Mouse (Mus musculus) heart, embryonic 11.5 days (tissue): ENCODE measurements around the gene Trim2. TPM values are rescaled to one million over a fixed set of nuclear protein-coding genes. Genes with fewer than 3 reads are reported as not detected.

Experiments
- ATAC-seq: fragments of 200-750 bp; cut with Nextera tagmentation; replicated peaks from 2 replicates; pipeline ENCODE4 v1.8.0; 2017; ENCODE audit warnings: moderate library complexity; ENCODE audit not compliant: insufficient number of reproducible peaks, low FRiP score, low TSS enrichment
- H3K27ac ChIP-seq: fragments of 300-500 bp; sonication (generic); 2 replicates; pipeline ENCODE4 v1.5.1; 2014; ENCODE audit warnings: mild to moderate bottlenecking, low read depth, low read length
- H3K27me3 ChIP-seq: fragments of 300-500 bp; sonication (generic); 2 replicates; pipeline ENCODE4 v1.6.1; 2014; ENCODE audit warnings: mild to moderate bottlenecking, low read length, mixed read lengths; ENCODE audit not compliant: control insufficient read depth, insufficient read depth
- H3K36me3 ChIP-seq: fragments of 300-500 bp; sonication (generic); 2 replicates; pipeline ENCODE4 v1.6.1; 2014; ENCODE audit warnings: mild to moderate bottlenecking, low read length, moderate library complexity, mixed read lengths; ENCODE audit not compliant: control insufficient read depth, insufficient read depth
- H3K4me1 ChIP-seq: fragments of 300-500 bp; sonication (generic); 2 replicates; pipeline ENCODE4 v1.6.1; 2014; ENCODE audit warnings: low read length; ENCODE audit not compliant: control insufficient read depth, insufficient read depth
- H3K4me2 ChIP-seq: fragments of 300-500 bp; sonication (generic); 2 replicates; pipeline ENCODE4 v1.6.1; 2014; ENCODE audit warnings: mild to moderate bottlenecking, moderate library complexity
- H3K4me3 ChIP-seq: fragments of 300-500 bp; sonication (generic); 2 replicates; pipeline ENCODE4 v1.5.1; 2014; ENCODE audit warnings: low read depth, low read length
- H3K9ac ChIP-seq: fragments of 300-500 bp; sonication (generic); 2 replicates; pipeline ENCODE4 v1.6.1; 2014; ENCODE audit warnings: mild to moderate bottlenecking, low read depth, low read length, moderate library complexity
- H3K9me3 ChIP-seq: fragments of 300-500 bp; sonication (generic); replicated peaks from 2 replicates; pipeline ENCODE4 v1.6.1; 2016; ENCODE audit warnings: low read length; ENCODE audit not compliant: control insufficient read depth
- WGBS: fragments of 180-500 bp; shearing (Covaris S2); extraction: QIAGEN DNeasy Blood & Tissue Kit; methylation state at CpG from one replicate; pipeline ENCODE4 v1.1.7; 2014; ENCODE audit not compliant: insufficient replicate concordance; 5-methylcytosine and 5-hydroxymethylcytosine counted together
- polyA plus RNA-seq: library from polyadenylated mRNA; unstranded; fragments of >200 nt; fragmentation: Nextera tagmentation; extraction: Ambion mirVana; gene quantifications from 2 replicates; pipeline ENCODE4 v1.2.1, GENCODE M21; 2014

Gene Trim2
- polyA plus RNA-seq, 1 experiment from 2014 or later = 8.9 TPM

DNA sequence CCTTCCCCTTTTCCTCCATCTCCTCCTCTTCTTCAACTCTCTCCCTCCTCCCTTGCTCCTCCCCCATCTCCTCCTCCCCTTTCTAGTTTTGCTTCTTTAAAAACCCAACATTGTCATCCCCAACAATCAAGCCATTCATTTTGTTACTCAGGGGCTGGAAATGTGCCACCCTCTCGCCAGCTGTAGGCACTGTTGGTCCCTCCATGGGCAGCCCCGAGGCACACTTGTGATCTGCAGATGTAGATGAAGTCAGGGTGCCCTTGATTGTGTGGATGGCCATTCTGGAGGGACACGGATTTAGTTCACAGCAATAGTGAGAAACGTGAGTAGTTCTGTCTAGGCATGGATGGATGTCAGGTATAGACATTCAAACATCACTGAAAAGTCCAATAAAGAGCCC is 17.7 kb downstream of the Trim2 start:
- no peak overlapping the region for H3K27ac ChIP-seq

DNA sequence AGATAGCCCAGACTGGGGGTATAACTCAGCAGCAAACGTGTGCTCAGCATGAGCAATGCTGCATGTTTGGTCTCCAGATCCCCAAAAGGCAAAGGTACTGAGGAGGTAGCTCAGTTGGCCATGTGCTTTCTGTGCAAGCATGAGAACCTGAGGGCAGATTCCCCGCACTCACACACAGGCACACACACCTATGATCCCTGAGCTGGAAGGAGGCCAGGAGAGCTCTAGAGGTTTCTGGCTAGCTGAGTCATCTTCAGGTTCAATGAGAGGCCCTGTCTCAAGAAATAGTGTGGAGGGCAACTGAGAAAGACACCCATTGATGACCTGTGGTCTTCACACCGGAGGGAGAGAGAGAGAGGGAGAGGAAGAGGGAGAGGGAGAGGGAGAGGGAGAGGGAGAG is 19.4 kb downstream of the Trim2 start:
- ATAC-seq = no peak
- Histone ChIP-seq H3K9ac (no peak overlapping the region), H3K36me3 (no peaks in the 10 kb centered on the region), H3K4me1 (peaks cover 5% of the 10 kb centered on the region; the same call in 1 of the 2 replicates), H3K4me2 (no peak overlapping the region), H3K4me3 (no peak overlapping the region), H3K9me3 (no peaks in the 10 kb centered on the region), H3K27ac (no peak overlapping the region), H3K27me3 (peaks cover 3% of the 10 kb centered on the region; the same call in 1 of the 2 replicates)
- WGBS = 84% methylated on average over 2 of the region's 3 CpGs

More for the DNA sequence above, 17.7 kb downstream of the Trim2 start:
- Histone ChIP-seq H3K4me3 (no peak overlapping the region), H3K36me3 (no peaks in the 10 kb centered on the region), H3K27me3 (peaks cover 3% of the 10 kb centered on the region; the same call in 1 of the 2 replicates), H3K9me3 (no peaks in the 10 kb centered on the region), H3K4me2 (no peak overlapping the region), H3K4me1 (no peaks in the 10 kb centered on the region; the same call in 1 of the 2 replicates), H3K9ac (no peak overlapping the region)
- no peak for ATAC-seq
- 73% methylated on average over 4 of the region's 4 CpGs for WGBS

DNA sequence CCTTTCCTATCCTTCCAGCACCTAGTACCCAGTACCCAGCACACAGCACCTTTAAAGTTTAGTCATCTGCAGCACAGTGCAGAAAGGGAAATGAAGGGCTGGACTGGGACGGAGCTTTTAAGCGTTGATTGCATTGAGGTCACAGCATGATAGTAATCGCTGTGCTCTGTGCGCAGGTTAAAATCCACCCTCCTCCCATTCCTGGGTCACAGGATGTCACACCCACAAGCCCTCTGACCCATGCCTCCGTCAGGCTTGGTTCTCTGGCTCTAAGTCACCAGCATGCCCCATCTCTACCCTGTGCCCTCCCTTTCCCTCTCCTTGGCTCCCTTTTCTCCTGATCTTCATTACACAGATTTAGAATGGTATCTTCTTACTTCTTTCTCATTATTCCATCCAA is 20.4 kb downstream of the Trim2 start:
- Histone ChIP-seq H3K4me1 (peaks cover 9% of the 10 kb centered on the region), H3K9ac (no peak overlapping the region), H3K36me3 (no peaks in the 10 kb centered on the region), H3K4me3 (no peak overlapping the region), H3K27me3 (peaks cover 3% of the 10 kb centered on the region; the same call in 1 of the 2 replicates), H3K4me2 (no peak overlapping the region), H3K27ac (no peak overlapping the region), H3K9me3 (no peaks in the 10 kb centered on the region)
- WGBS = 73% methylated on average over 5 of the region's 5 CpGs
- no peak for ATAC-seq

DNA sequence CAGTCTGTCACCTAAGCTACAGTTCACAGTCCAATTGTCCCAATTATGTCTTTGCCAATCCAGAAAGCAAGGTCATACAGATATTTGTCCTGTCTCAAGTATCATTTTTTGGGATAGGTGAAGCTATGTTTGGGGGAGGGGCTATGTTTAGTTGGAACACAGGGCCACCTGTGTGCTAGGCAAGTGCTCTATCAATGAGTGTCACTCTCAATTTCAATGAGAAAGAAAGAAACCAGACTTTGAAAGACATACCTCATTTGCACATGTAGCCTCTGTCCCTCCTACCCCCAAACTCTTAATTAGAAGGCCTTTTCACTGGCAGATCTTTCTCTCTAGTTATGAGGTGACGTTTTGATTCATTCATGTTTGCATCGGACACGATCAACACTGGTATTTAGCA is 21.9 kb downstream of the Trim2 start:
- no peaks in the 10 kb centered on the region for H3K36me3 ChIP-seq
- H3K9ac ChIP-seq = no peak overlapping the region
- peaks cover 3% of the 10 kb centered on the region; the same call in 1 of the 2 replicates for H3K27me3 ChIP-seq
- ATAC-seq = no peak
- no peak overlapping the region for H3K27ac ChIP-seq
- no peak overlapping the region for H3K4me3 ChIP-seq
- WGBS = 82% methylated on average over 3 of the region's 3 CpGs
- peaks cover 9% of the 10 kb centered on the region for H3K4me1 ChIP-seq
- H3K4me2 ChIP-seq = no peak overlapping the region
- H3K9me3 ChIP-seq = no peaks in the 10 kb centered on the region

DNA sequence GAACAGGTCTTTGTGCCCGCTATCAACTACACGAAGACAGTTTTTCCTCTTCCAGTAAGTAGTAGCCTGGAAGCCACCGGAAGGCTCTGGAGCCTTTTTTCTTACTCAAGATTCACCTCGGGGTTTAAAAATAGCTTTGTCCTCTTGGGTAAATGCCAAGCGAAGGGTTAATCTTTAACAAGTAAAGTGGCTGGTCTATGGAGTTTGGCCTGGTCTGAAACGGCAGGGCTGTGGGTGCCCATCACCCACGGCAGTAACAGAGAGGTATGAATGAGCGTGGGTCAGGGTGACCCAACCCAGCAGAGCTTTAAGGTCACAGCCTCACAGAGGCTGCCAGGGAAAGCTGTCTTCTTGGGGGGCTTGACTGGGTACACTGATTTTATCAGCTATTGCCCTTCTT is 23.2 kb downstream of the Trim2 start:
- H3K4me2 ChIP-seq = no peak overlapping the region
- peaks cover 3% of the 10 kb centered on the region; the same call in 1 of the 2 replicates for H3K27me3 ChIP-seq
- H3K4me3 ChIP-seq = no peak overlapping the region
- no peaks in the 10 kb centered on the region for H3K36me3 ChIP-seq
- H3K9me3 ChIP-seq = no peaks in the 10 kb centered on the region
- H3K4me1 ChIP-seq = peaks cover 9% of the 10 kb centered on the region
- ATAC-seq = no peak
- no peak overlapping the region for H3K27ac ChIP-seq
- no peak overlapping the region for H3K9ac ChIP-seq
- 48% methylated on average over 8 of the region's 8 CpGs for WGBS

DNA sequence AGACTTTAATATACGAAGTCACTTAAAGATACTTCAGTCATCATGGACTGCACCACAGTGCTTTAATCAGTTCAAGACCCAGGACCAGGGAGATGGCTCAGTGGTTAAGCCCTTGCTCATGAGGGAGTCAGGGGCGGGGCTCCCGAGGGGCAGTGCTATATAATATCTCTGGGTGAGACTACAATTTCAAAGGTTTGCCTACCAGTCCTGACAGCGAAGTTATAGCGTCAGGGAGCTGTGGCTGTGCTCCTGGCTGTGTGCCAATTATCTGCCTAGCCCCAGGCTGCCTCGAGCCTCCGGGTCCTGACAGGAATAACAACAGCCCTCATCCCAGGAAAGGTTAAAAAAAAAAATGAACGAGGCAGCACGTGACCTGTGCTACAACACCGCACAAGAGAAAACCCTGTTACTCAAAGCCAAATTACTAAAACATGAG is 24.7 kb downstream of the Trim2 start:
- Histone ChIP-seq H3K27me3 (peaks cover 3% of the 10 kb centered on the region; the same call in 1 of the 2 replicates), H3K4me1 (peaks cover 9% of the 10 kb centered on the region), H3K4me2 (peak overlapping the region; percentile 35), H3K36me3 (no peaks in the 10 kb centered on the region), H3K9me3 (no peaks in the 10 kb centered on the region), H3K27ac (0 out of 2 replicates have a peak overlapping the region, but pooled peaks have one; percentile 37), H3K4me3 (no peak overlapping the region), H3K9ac (no peak overlapping the region; the same call in 1 of the 2 replicates)
- WGBS = 28% methylated on average over 10 of the region's 10 CpGs
- peak; percentile 56; the same call in 1 of the 2 replicates for ATAC-seq

DNA sequence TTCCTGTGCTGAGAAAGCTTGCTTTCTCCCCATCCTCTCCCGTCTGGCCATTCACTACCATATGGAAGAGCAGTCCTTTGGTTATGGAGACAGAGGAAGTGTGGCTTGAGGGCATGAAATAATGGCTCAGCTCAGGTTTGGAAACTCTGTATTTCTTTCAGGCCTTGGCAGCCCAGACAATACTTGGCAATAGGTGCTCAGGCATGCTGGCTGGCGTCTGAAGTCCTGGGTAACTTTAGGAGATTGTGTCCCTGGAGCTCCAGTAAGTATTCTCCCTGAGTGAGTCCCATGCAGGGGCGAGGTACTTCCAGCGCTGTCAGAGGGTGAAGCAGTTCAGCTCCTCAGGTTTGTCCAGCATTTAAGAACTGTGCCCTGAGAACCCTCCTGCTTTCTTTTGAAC is 27.9 kb downstream of the Trim2 start:
- Histone ChIP-seq H3K27ac (no peak overlapping the region), H3K36me3 (no peaks in the 10 kb centered on the region), H3K4me3 (no peak overlapping the region), H3K4me1 (peaks cover 9% of the 10 kb centered on the region), H3K4me2 (no peak overlapping the region), H3K27me3 (no peaks in the 10 kb centered on the region), H3K9me3 (no peaks in the 10 kb centered on the region), H3K9ac (no peak overlapping the region)
- ATAC-seq = no peak
- 75% methylated on average over 4 of the region's 4 CpGs for WGBS

DNA sequence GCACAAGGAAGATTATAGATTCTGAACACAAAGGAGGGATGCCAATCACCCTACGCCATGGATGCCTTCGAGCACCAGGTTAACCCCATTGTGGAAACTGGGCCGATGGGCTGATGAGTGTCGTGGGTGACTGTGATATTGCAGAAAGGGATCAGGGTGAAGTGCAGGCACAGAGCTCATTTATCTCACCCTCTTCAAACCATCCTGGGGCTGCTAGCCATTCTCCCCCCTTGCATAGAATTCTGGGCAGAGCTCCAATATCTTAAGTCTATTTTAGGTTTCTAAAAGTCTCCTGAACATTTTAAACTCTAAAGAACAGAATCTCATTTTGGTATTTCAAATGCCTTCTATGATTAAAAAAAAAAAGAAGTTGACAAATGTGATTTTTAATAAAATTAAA is 31.6 kb downstream of the Trim2 start:
- 59% methylated on average over 4 of the region's 4 CpGs for WGBS
- no peak for ATAC-seq
- H3K36me3 ChIP-seq = no peaks in the 10 kb centered on the region
- H3K9me3 ChIP-seq = no peaks in the 10 kb centered on the region
- H3K4me1 ChIP-seq = peaks cover 11% of the 10 kb centered on the region
- H3K4me3 ChIP-seq = no peak overlapping the region
- 0 out of 2 replicates have a peak, but pooled peaks cover 3% of the 10 kb centered on the region for H3K27me3 ChIP-seq
- H3K9ac ChIP-seq = no peak overlapping the region
- H3K27ac ChIP-seq = no peak overlapping the region
- H3K4me2 ChIP-seq = no peak overlapping the region

DNA sequence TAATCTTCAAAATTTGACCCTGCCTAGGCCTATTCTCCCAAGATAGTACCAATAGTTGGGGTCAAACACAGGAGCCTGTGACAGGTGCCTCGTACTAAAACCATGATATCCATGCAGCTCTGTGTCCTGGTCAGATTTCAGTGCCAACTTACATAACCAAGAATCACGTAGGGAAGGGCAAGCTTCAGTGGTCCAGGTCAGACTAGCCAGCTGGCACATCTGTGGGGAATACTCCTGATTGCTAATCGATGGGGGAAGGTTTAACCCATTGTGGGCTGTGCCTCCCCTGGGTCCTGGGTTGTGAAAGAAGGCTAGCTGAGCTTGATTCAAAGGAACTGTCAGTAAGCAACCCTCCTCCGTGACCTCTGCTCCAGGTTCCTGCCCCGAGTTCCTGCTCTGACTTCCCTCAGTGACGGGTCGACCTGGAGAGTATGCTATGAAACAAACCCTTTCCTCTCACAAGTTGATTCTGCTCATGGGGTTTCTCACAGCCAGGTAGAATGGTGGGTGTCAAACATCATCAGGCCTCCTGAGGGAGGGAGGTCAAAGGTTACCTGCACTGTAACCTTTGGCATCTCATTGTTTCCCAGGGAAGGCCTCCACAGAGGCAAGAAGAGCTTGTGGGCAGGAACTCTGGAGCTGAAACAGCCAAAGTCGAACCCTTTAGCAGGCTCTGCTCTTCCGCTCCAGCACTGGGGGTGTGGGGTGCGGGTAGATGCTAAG is 34.2 kb downstream of the Trim2 start:
- Histone ChIP-seq H3K27ac (no peak overlapping the region), H3K4me1 (peaks cover 19% of the 10 kb centered on the region), H3K4me2 (no peak overlapping the region), H3K4me3 (no peak overlapping the region), H3K9me3 (no peaks in the 10 kb centered on the region), H3K27me3 (peaks cover 10% of the 10 kb centered on the region; the same call in 1 of the 2 replicates), H3K9ac (no peak overlapping the region), H3K36me3 (no peaks in the 10 kb centered on the region)
- WGBS = 86% methylated on average over 10 of the region's 10 CpGs
- ATAC-seq = no peak
